Mouse (Mus musculus) heart, postnatal 0 days (tissue): ENCODE measurements at regions not wholly inside any gene's neighbourhood (a gene's known extent, or its start where the extent isn't known, plus 50 kb on each side); places are given as distances from the start of the nearest gene placed in this dataset.

Source experiments
- CTCF ChIP-seq: IDR thresholded peaks from 2 replicates; pipeline ENCODE4 v1.5.1; 2016; ENCODE audit warnings: antibody characterized with exemption, control low read depth, low read depth
- EP300 ChIP-seq: IDR thresholded peaks from 2 replicates; pipeline ENCODE4 v1.6.1; 2016; ENCODE audit warnings: antibody characterized with exemption, low read depth

- no peak for TF ChIP-seq CTCF
- no peak for TF ChIP-seq EP300
Observed at GRCm38 (mm10) chr16:46605879-46606203, 107.5 kb upstream of the Nectin3 start.
